Mouse (Mus musculus) bone marrow, adult 2 months (tissue): ENCODE results near the gene Blmh.

Source experiments
- CTCF ChIP-seq: fragments of 200-500 bp; IDR thresholded peaks from 2 replicates; pipeline ENCODE4 v1.5.1; 2011; ENCODE audit warnings: low read length, control low read depth; ENCODE audit not compliant: control insufficient read depth, insufficient read depth
- POLR2A ChIP-seq: fragments of 200-500 bp; IDR thresholded peaks from 2 replicates; pipeline ENCODE4 v1.6.1; 2011; ENCODE audit warnings: low read depth, mild to moderate bottlenecking, control low read depth, low read length, borderline replicate concordance; ENCODE audit not compliant: control insufficient read depth

DNA sequence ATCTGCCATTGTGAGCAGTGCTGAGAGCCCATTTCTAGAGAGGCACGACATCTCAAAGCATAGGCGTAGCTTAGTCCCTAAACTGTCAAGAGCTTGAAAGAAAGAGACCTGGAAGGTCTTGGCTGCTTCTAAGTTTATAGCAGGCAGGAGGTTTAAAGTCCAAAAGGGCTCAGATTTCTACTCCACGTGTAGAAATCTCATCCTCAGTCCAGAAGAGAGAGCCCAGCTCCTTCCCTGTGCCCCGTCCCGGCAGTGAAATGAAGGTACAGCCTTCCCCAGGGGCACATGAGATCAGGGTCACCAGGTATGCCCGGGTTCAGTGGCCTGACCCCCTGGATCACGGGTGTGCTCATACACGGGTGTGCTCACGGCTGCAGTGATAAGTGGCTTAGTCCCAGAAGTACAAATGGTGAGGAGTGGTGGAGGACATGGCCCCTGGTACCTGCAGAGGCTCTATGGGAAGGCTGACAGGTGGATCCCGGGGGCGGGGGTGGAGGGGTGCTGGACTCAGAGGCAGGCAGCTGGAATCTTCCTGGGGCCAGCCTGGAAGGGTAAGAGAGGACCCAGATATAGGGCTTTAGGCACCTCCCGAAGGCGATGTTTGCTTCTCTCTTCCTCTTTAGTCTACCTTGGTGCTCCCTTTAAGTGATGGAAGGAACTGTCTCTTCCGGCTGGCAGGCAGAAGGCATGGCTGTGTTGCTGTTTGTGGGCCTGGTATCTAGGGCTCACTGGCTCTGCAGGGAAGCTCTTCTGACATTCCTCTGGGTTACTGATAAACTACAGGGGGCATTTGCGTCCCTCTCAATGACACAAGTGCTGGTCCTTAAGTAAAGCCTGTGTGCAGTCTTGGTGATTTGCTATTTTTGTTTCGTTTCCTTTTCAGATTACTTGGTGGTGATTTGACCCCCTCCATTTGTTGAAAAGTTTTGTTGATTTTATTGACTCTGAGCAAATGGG, 84.7 kb downstream of the Blmh start:
- TF ChIP-seq CTCF (no peak), POLR2A (no peak)
